In genomic region chr5:103591846-103592245, GRCm38 (mm10) we compare ENCODE assay signal across 28 mouse cellular contexts. TPM values are rescaled to one million over a fixed set of nuclear protein-coding genes. Genes with fewer than 3 reads are reported as not detected.
DNase-seq lines count a peak whose midpoint lies in the region; ATAC-seq and TF ChIP-seq lines count a peak whose summit lies in the region.
"Had no signal": no experiment of that assay in that cellular context is flagged by ENCODE, and none has a peak within 500 bp of the region (broad histone marks: within the 10 kb centered on the region; RNA-seq: fewer than 3 reads in every experiment).

No protein-coding gene starts in this region.

- H3K36me3 ChIP-seq in heart, embryonic 11.5 days (ENCODE audit: control insufficient read depth, insufficient read depth, low read length) = no peaks in the 10 kb centered on the region
- H3K36me3 ChIP-seq in lung, postnatal 0 days (ENCODE audit: insufficient read depth, low read length) = no peaks in the 10 kb centered on the region
- H3K36me3 ChIP-seq: G1E; liver, embryonic 13.5 days; midbrain, embryonic 15.5 days; neural tube, embryonic 15.5 days had no signal

- H3K9me3 ChIP-seq in heart, embryonic 11.5 days (replicated peaks; ENCODE audit: control insufficient read depth, low read length) = no peaks in the 10 kb centered on the region
- H3K9me3 ChIP-seq in lung, postnatal 0 days (ENCODE audit: low read length) = no peaks in the 10 kb centered on the region
- H3K9me3 ChIP-seq: forebrain, embryonic 13.5 days; kidney, embryonic 15.5 days; limb, embryonic 13.5 days; liver, embryonic 13.5 days; midbrain, embryonic 10.5 days; midbrain, embryonic 15.5 days; neural tube, embryonic 15.5 days had no signal

- no peak for TF ChIP-seq EP300 in lung, postnatal 0 days (IDR thresholded peaks at IDR 0.05)

- no peak overlapping the region for H3K9ac ChIP-seq in heart, embryonic 11.5 days (ENCODE audit: low read depth, low read length)
- H3K9ac ChIP-seq in lung, postnatal 0 days (replicated peaks; ENCODE audit: low read depth) = no peak overlapping the region
- H3K9ac ChIP-seq: forebrain, embryonic 13.5 days; kidney, embryonic 15.5 days; limb, embryonic 13.5 days; liver, embryonic 13.5 days; midbrain, embryonic 15.5 days; neural tube, embryonic 15.5 days had no signal

- H3K4me1 ChIP-seq in heart, embryonic 11.5 days (ENCODE audit: control insufficient read depth, insufficient read depth, low read length) = peaks cover 18% of the 10 kb centered on the region
- H3K4me1 ChIP-seq in lung, postnatal 0 days (ENCODE audit: insufficient read depth, low read depth, low read length) = no peaks in the 10 kb centered on the region
- H3K4me1 ChIP-seq: liver, embryonic 13.5 days; midbrain, embryonic 10.5 days had no signal

- no peak for TF ChIP-seq CTCF in lung, postnatal 0 days (IDR thresholded peaks at IDR 0.05)

- H3K27ac ChIP-seq in heart, embryonic 11.5 days (ENCODE audit: low read depth, low read length) = no peak overlapping the region
- no peak overlapping the region for H3K27ac ChIP-seq in lung, postnatal 0 days (ENCODE audit: low read length)
- H3K27ac ChIP-seq: forebrain, embryonic 13.5 days; kidney, embryonic 15.5 days; limb, embryonic 13.5 days; liver, embryonic 13.5 days; midbrain, embryonic 10.5 days; midbrain, embryonic 15.5 days; neural tube, embryonic 15.5 days had no signal

- no peak overlapping the region for H3K4me3 ChIP-seq in heart, embryonic 11.5 days (ENCODE audit: low read depth, low read length)
- H3K4me3 ChIP-seq in lung, postnatal 0 days (ENCODE audit: low read depth, low read length) = no peak overlapping the region
- H3K4me3 ChIP-seq: forebrain, embryonic 13.5 days; kidney, embryonic 15.5 days; limb, embryonic 13.5 days; liver, embryonic 13.5 days; midbrain, embryonic 10.5 days; midbrain, embryonic 15.5 days; neural tube, embryonic 15.5 days had no signal

- peak; percentile 92 for DNase-seq in heart, adult 11 months
- peak; percentile 35 for DNase-seq in heart, postnatal 4 days
- DNase-seq in heart, adult 8-10 months (ENCODE audit: low spot score) = no peak
- DNase-seq in kidney, postnatal 36 days = peak; percentile 14 to 27
- DNase-seq in kidney, postnatal 25 days = no peak
- DNase-seq in lung, postnatal 0 days (ENCODE audit: low spot score) = peak; percentile 29
- DNase-seq in lung, adult 18-20 months = no peak
- DNase-seq: adrenal gland, adult 8-10 months; cerebellum, adult 2 months; cerebellum, postnatal 14 days; gastrocnemius, postnatal 10 days; liver, embryonic 13.5 days; lung, adult 2 months; retina, postnatal 1 day; right cerebral cortex, postnatal 14 days; thymus, postnatal 4 days had no signal

- H3K27me3 ChIP-seq in heart, embryonic 11.5 days (ENCODE audit: control insufficient read depth, insufficient read depth, low read length) = no peaks in the 10 kb centered on the region
- no peaks in the 10 kb centered on the region for H3K27me3 ChIP-seq in lung, postnatal 0 days (replicated peaks; ENCODE audit: insufficient read depth, low read length)
- H3K27me3 ChIP-seq: forebrain, embryonic 13.5 days; kidney, embryonic 15.5 days; limb, embryonic 13.5 days; liver, embryonic 13.5 days; midbrain, embryonic 15.5 days; neural tube, embryonic 15.5 days had no signal

- ATAC-seq in heart, embryonic 11.5 days (replicated peaks; ENCODE audit: insufficient number of reproducible peaks, low FRiP score, low TSS enrichment) = no peak
- ATAC-seq in lung, postnatal 0 days = no peak
- ATAC-seq: forebrain, embryonic 13.5 days; hindbrain, embryonic 16.5 days; midbrain, embryonic 15.5 days had no signal

- WGBS in heart, embryonic 11.5 days (ENCODE audit: insufficient replicate concordance) = 65% methylated on average over 7 of the region's 7 CpGs
- 51% methylated on average over 7 of the region's 7 CpGs for WGBS in lung, postnatal 0 days

- H3K4me2 ChIP-seq in heart, embryonic 11.5 days = no peak overlapping the region
- H3K4me2 ChIP-seq in lung, postnatal 0 days (replicated peaks; ENCODE audit: low read depth, low read length) = no peak overlapping the region
- H3K4me2 ChIP-seq: forebrain, embryonic 13.5 days; kidney, embryonic 15.5 days; limb, embryonic 13.5 days; liver, embryonic 13.5 days; midbrain, embryonic 15.5 days; neural tube, embryonic 15.5 days had no signal

RNA-seq across cellular contexts. Expression of gene Slc10a6, which starts 37.4 kb away (rescaled TPM):
- 0.19 TPM in 1 of 2 replicates, not detected in the other for polyA plus RNA-seq in heart, embryonic 11.5 days (2014; fragmentation: Nextera tagmentation; extraction: Ambion mirVana)
- 1 to 10 TPM; 1.4 to 1.6 TPM for total RNA-seq in heart, postnatal 4 days (2021)
- total RNA-seq in heart, adult 8-10 months (2022) = 1 to 10 TPM; 3.7 to 6.3 (median 4.4) TPM
- 6.9 and 13.8 TPM in 2 replicates for polyA plus RNA-seq in lung, postnatal 0 days (2015; fragmentation: Nextera tagmentation; extraction: Ambion mirVana)
- total RNA-seq: left cerebral cortex, adult 8-10 months; megakaryocyte progenitor cell, adult 5-6 weeks had no signal
- polyA plus RNA-seq: cortical plate, adult 2 months; forebrain, embryonic 13.5 days; G1E; limb, embryonic 13.5 days; liver, embryonic 13.5 days; midbrain, embryonic 10.5 days had no signal

Comparison
In these comparisons a context has a peak if more than half of its experiments do, and no peak if none do; other contexts are left out.
1. DNase-seq: peak in heart, adult 11 months (single experiment), heart, postnatal 4 days (single experiment), kidney, postnatal 36 days (2 of 2) and lung, postnatal 0 days (single experiment); none in heart, adult 8-10 months (single experiment), kidney, postnatal 25 days (0 of 2) and lung, adult 18-20 months (0 of 2).